Mouse (Mus musculus) intestine, embryonic 14.5 days (tissue): ENCODE measurements around the gene Dgkq. TPM values are rescaled to one million over a fixed set of nuclear protein-coding genes. Genes with fewer than 3 reads are reported as not detected.
"Not testable (repeated sequence)": the region's sequence is repeated elsewhere in the genome, so short reads cannot be mapped to it uniquely, and the experiment has no call there.

Experiments used
- ATAC-seq: fragments of 200-750 bp; cut with Nextera tagmentation; replicated peaks from 2 replicates; pipeline ENCODE4 v1.8.0; 2017; ENCODE audit warnings: low read depth, moderate number of reproducible peaks, moderate TSS enrichment, moderate library complexity; ENCODE audit not compliant: low FRiP score, low TSS enrichment
- DNase-seq: peaks from one replicate; pipeline ENCODE4 v3.0.0-alpha.2; 2018; ENCODE audit warnings: low spot score
- H3K27ac ChIP-seq: fragments of 300-500 bp; sonication (generic); 2 replicates; pipeline ENCODE4 v1.5.1; 2014; ENCODE audit warnings: low read depth, mild to moderate bottlenecking, control low read depth
- H3K27me3 ChIP-seq: fragments of 300-500 bp; sonication (generic); replicated peaks from 2 replicates; pipeline ENCODE4 v1.6.1; 2014; ENCODE audit warnings: low read length, control low read depth; ENCODE audit not compliant: control insufficient read depth, insufficient read depth
- H3K36me3 ChIP-seq: fragments of 300-500 bp; sonication (generic); 2 replicates; pipeline ENCODE4 v1.6.1; 2014; ENCODE audit warnings: low read length, control low read depth; ENCODE audit not compliant: control insufficient read depth, insufficient read depth
- H3K4me1 ChIP-seq: fragments of 300-500 bp; sonication (generic); replicated peaks from 2 replicates; pipeline ENCODE4 v1.6.1; 2014; ENCODE audit warnings: low read length, control low read depth, mixed read lengths; ENCODE audit not compliant: control insufficient read depth, insufficient read depth
- H3K4me2 ChIP-seq: fragments of 300-500 bp; sonication (generic); 2 replicates; pipeline ENCODE4 v1.6.1; 2014; ENCODE audit warnings: low read length
- H3K4me3 ChIP-seq: fragments of 300-500 bp; sonication (generic); 2 replicates; pipeline ENCODE4 v1.5.1; 2014; ENCODE audit warnings: low read depth, low read length, control low read depth, mixed read lengths
- H3K9ac ChIP-seq: fragments of 300-500 bp; sonication (generic); 2 replicates; pipeline ENCODE4 v1.6.1; 2014; ENCODE audit warnings: mild to moderate bottlenecking, low read length
- H3K9me3 ChIP-seq: fragments of 300-500 bp; sonication (generic); 2 replicates; pipeline ENCODE4 v1.6.1; 2016; ENCODE audit warnings: low read length, control low read depth; ENCODE audit not compliant: control insufficient read depth
- WGBS: fragments of 180-500 bp; shearing (Covaris S2); extraction: QIAGEN DNeasy Blood & Tissue Kit; methylation state at CpG from one replicate; pipeline ENCODE4 v1.1.7; 2014; 5-methylcytosine and 5-hydroxymethylcytosine counted together
- polyA plus RNA-seq: library from polyadenylated mRNA; unstranded; fragments of >200 nt; fragmentation: Nextera tagmentation; extraction: Ambion mirVana; gene quantifications from 2 replicates; pipeline ENCODE4 v1.2.1, GENCODE M21; 2014

The Dgkq gene
- polyA plus RNA-seq, 1 experiment from 2014 or later, result 8.0 TPM

GRCm38 (mm10) chr5:108647311-108647710 lies 22.2 kb downstream of the Dgkq start:
- WGBS, result 85% methylated on average over 2 of the region's 2 CpGs
- Histone ChIP-seq H3K4me3 (no peak overlapping the region), H3K27me3 (no peaks in the 10 kb centered on the region), H3K36me3 (peaks cover 76% of the 10 kb centered on the region), H3K9ac (no peak overlapping the region), H3K4me2 (no peak overlapping the region), H3K4me1 (no peaks in the 10 kb centered on the region), H3K9me3 (no peaks in the 10 kb centered on the region), H3K27ac (no peak overlapping the region)
- DNase-seq (no peak), ATAC-seq (no peak)

GRCm38 (mm10) chr5:108646343-108646660 lies 23.2 kb downstream of the Dgkq start:
- Histone ChIP-seq H3K4me1 (no peaks in the 10 kb centered on the region), H3K27ac (no peak overlapping the region), H3K4me3 (no peak overlapping the region), H3K4me2 (no peak overlapping the region), H3K27me3 (no peaks in the 10 kb centered on the region), H3K9me3 (no peaks in the 10 kb centered on the region), H3K9ac (no peak overlapping the region), H3K36me3 (peaks cover 85% of the 10 kb centered on the region)
- 91% methylated on average over 3 of the region's 3 CpGs for WGBS
- ATAC-seq, result no peak
- DNase-seq, result no peak

- no peak for DNase-seq
- WGBS, result 88% methylated on average over 9 of the region's 9 CpGs
- H3K36me3 ChIP-seq, result peaks cover 87% of the 10 kb centered on the region
- H3K9me3 ChIP-seq, result no peaks in the 10 kb centered on the region
- no peak overlapping the region for H3K4me2 ChIP-seq
- H3K27ac ChIP-seq, result no peak overlapping the region
- no peaks in the 10 kb centered on the region for H3K4me1 ChIP-seq
- no peak overlapping the region for H3K4me3 ChIP-seq
- no peak overlapping the region for H3K9ac ChIP-seq
- no peaks in the 10 kb centered on the region for H3K27me3 ChIP-seq
- no peak for ATAC-seq
Observed at GRCm38 (mm10) chr5:108645651-108646342, 23.7 kb downstream of the Dgkq start.

- H3K4me3 ChIP-seq, result no peak overlapping the region
- no peak overlapping the region for H3K4me2 ChIP-seq
- 79% methylated on average over 2 of the region's 2 CpGs for WGBS
- no peaks in the 10 kb centered on the region for H3K27me3 ChIP-seq
- H3K9me3 ChIP-seq, result no peaks in the 10 kb centered on the region
- H3K4me1 ChIP-seq, result no peaks in the 10 kb centered on the region
- H3K27ac ChIP-seq, result no peak overlapping the region
- ATAC-seq (no peak), DNase-seq (no peak)
- no peak overlapping the region for H3K9ac ChIP-seq
- H3K36me3 ChIP-seq, result peaks cover 81% of the 10 kb centered on the region
Observed at GRCm38 (mm10) chr5:108643674-108644073, 25.8 kb downstream of the Dgkq start.

- WGBS, result 76% methylated on average over 4 of the region's 4 CpGs
- DNase-seq (no peak), ATAC-seq (no peak)
- no peaks in the 10 kb centered on the region for H3K9me3 ChIP-seq
- no peaks in the 10 kb centered on the region for H3K4me1 ChIP-seq
- no peak overlapping the region for H3K27ac ChIP-seq
- no peak overlapping the region for H3K4me2 ChIP-seq
- no peaks in the 10 kb centered on the region for H3K27me3 ChIP-seq
- peaks cover 15% of the 10 kb centered on the region for H3K36me3 ChIP-seq
- no peak overlapping the region for H3K4me3 ChIP-seq
- no peak overlapping the region for H3K9ac ChIP-seq
Observed at GRCm38 (mm10) chr5:108636172-108636571, 33.3 kb downstream of the Dgkq start.

GRCm38 (mm10) chr5:108634088-108634487 lies 35.4 kb downstream of the Dgkq start:
- H3K9me3 ChIP-seq, H3K27ac ChIP-seq, ATAC-seq, H3K4me2 ChIP-seq, H3K27me3 ChIP-seq, H3K4me3 ChIP-seq, H3K4me1 ChIP-seq, H3K9ac ChIP-seq, DNase-seq, H3K36me3 ChIP-seq: not testable (repeated sequence)
- WGBS, result 86% methylated on average over 2 of the region's 3 CpGs

- H3K27ac ChIP-seq, result no peak overlapping the region
- no peaks in the 10 kb centered on the region for H3K9me3 ChIP-seq
- no peak for ATAC-seq
- no peak overlapping the region for H3K4me2 ChIP-seq
- no peak overlapping the region for H3K9ac ChIP-seq
- peaks cover 7% of the 10 kb centered on the region for H3K4me1 ChIP-seq
- 90% methylated on average over 4 of the region's 4 CpGs for WGBS
- H3K36me3 ChIP-seq, result 0 out of 2 replicates have a peak, but pooled peaks cover 5% of the 10 kb centered on the region
- no peaks in the 10 kb centered on the region for H3K27me3 ChIP-seq
- H3K4me3 ChIP-seq, result no peak overlapping the region
- no peak for DNase-seq
Observed at GRCm38 (mm10) chr5:108633676-108634075, 35.8 kb downstream of the Dgkq start.

- Histone ChIP-seq H3K4me3 (peak within 1 kb of the TSS; percentile 95), H3K27me3 (no peaks in the 10 kb centered on the region), H3K9ac (peak within 1 kb of the TSS; percentile 94), H3K4me1 (peaks cover 23% of the 10 kb centered on the region), H3K9me3 (no peaks in the 10 kb centered on the region), H3K4me2 (peak within 1 kb of the TSS; percentile 86), H3K36me3 (no peaks in the 10 kb centered on the region), H3K27ac (peak within 1 kb of the TSS; percentile 86)
- WGBS, result 1% methylated on average over 58 of the region's 58 CpGs
- DNase-seq (peak; percentile 93), ATAC-seq (peak; percentile 96)
Observed at GRCm38 (mm10) chr5:108629634-108630483, 39.6 kb downstream of the Dgkq start, which contains the start of the genes Gak and Tmem175. Gak (minus strand) TSS chr5:108629755. Tmem175 (plus strand) TSS chr5:108629770.
